Mouse (Mus musculus): ENCODE data around the gene Spn. TPM values are rescaled to one million over a fixed set of nuclear protein-coding genes. Genes with fewer than 3 reads are reported as not detected.
"Not testable (repeated sequence)": the region's sequence is repeated elsewhere in the genome, so short reads cannot be mapped to it uniquely, and the experiment has no call there.

The Spn gene
- polyA plus RNA-seq (2011; ENCODE audit: insufficient read depth, insufficient read length, low replicate concordance, missing spikeins), result 29.7 and 49.2 TPM in 2 replicates

- peak; percentile 52; the same call in 1 of the 2 replicates for TF ChIP-seq POLR2A (IDR thresholded peaks at IDR 0.05; ENCODE audit: borderline replicate concordance, control insufficient read depth, low read depth, low read length)
- TF ChIP-seq CTCF (IDR thresholded peaks at IDR 0.05; ENCODE audit: control insufficient read depth, insufficient read depth, low read length), result no peak
- peak within 1 kb of the TSS; percentile 75 for H3K27ac ChIP-seq (ENCODE audit: control insufficient read depth, insufficient read depth, low read depth, low read length, poor library complexity)
- peaks cover 15% of the 10 kb centered on the region; the same call in 1 of the 2 replicates for H3K4me1 ChIP-seq (ENCODE audit: control insufficient read depth, insufficient read depth, low read length)
- peak within 1 kb of the TSS; percentile 63 for H3K4me3 ChIP-seq (replicated peaks; ENCODE audit: control insufficient read depth, low read depth, low read length)
- WGBS, result 3% methylated on average over 9 of the region's 9 CpGs
These were observed at the start of gene Spn for GRCm38 (mm10) chr7:127137262-127138017. TSS of gene Spn (minus strand) at chr7:127137823.

GRCm38 (mm10) chr7:127187351-127187750 is 49.7 kb upstream of the Spn start:
- no peak overlapping the region for H3K4me3 ChIP-seq (replicated peaks; ENCODE audit: control insufficient read depth, low read depth, low read length)
- TF ChIP-seq CTCF (IDR thresholded peaks at IDR 0.05; ENCODE audit: control insufficient read depth, insufficient read depth, low read length), result no peak
- no peak for TF ChIP-seq POLR2A (IDR thresholded peaks at IDR 0.05; ENCODE audit: borderline replicate concordance, control insufficient read depth, low read depth, low read length)
- H3K27ac ChIP-seq (ENCODE audit: control insufficient read depth, insufficient read depth, low read depth, low read length, poor library complexity), result no peak overlapping the region
- H3K4me1 ChIP-seq (ENCODE audit: control insufficient read depth, insufficient read depth, low read length), result no peaks in the 10 kb centered on the region; the same call in 1 of the 2 replicates
- 79% methylated on average over 10 of the region's 10 CpGs for WGBS

GRCm38 (mm10) chr7:127185601-127186000 is 48.0 kb upstream of the Spn start:
- H3K4me3 ChIP-seq (replicated peaks; ENCODE audit: control insufficient read depth, low read depth, low read length), result no peak overlapping the region
- WGBS, result 61% methylated on average over 3 of the region's 3 CpGs
- H3K4me1 ChIP-seq (ENCODE audit: control insufficient read depth, insufficient read depth, low read length), result peaks cover 3% of the 10 kb centered on the region
- no peak overlapping the region for H3K27ac ChIP-seq (ENCODE audit: control insufficient read depth, insufficient read depth, low read depth, low read length, poor library complexity)
- TF ChIP-seq POLR2A (IDR thresholded peaks at IDR 0.05; ENCODE audit: borderline replicate concordance, control insufficient read depth, low read depth, low read length) (no peak), CTCF (IDR thresholded peaks at IDR 0.05; ENCODE audit: control insufficient read depth, insufficient read depth, low read length) (peak; percentile 31; the same call in 1 of the 2 replicates)

GRCm38 (mm10) chr7:127184720-127185119 is 47.1 kb upstream of the Spn start:
- 0% methylated on average over 1 of the region's 1 CpGs for WGBS
- no peak for TF ChIP-seq CTCF (IDR thresholded peaks at IDR 0.05; ENCODE audit: control insufficient read depth, insufficient read depth, low read length)
- TF ChIP-seq POLR2A (IDR thresholded peaks at IDR 0.05; ENCODE audit: borderline replicate concordance, control insufficient read depth, low read depth, low read length), result no peak
- H3K4me1 ChIP-seq (ENCODE audit: control insufficient read depth, insufficient read depth, low read length), result peaks cover 6% of the 10 kb centered on the region
- H3K27ac ChIP-seq (ENCODE audit: control insufficient read depth, insufficient read depth, low read depth, low read length, poor library complexity), result no peak overlapping the region
- no peak overlapping the region for H3K4me3 ChIP-seq (replicated peaks; ENCODE audit: control insufficient read depth, low read depth, low read length)

- Histone ChIP-seq H3K4me3 (replicated peaks; ENCODE audit: control insufficient read depth, low read depth, low read length) (no peak overlapping the region), H3K27ac (ENCODE audit: control insufficient read depth, insufficient read depth, low read depth, low read length, poor library complexity) (no peak overlapping the region), H3K4me1 (ENCODE audit: control insufficient read depth, insufficient read depth, low read length) (peaks cover 6% of the 10 kb centered on the region)
- WGBS, result 57% methylated on average over 6 of the region's 6 CpGs
- TF ChIP-seq POLR2A (IDR thresholded peaks at IDR 0.05; ENCODE audit: borderline replicate concordance, control insufficient read depth, low read depth, low read length) (no peak), CTCF (IDR thresholded peaks at IDR 0.05; ENCODE audit: control insufficient read depth, insufficient read depth, low read length) (peak; percentile 67)
These were observed 46.2 kb upstream of the Spn start for GRCm38 (mm10) chr7:127183828-127184227.

DNA sequence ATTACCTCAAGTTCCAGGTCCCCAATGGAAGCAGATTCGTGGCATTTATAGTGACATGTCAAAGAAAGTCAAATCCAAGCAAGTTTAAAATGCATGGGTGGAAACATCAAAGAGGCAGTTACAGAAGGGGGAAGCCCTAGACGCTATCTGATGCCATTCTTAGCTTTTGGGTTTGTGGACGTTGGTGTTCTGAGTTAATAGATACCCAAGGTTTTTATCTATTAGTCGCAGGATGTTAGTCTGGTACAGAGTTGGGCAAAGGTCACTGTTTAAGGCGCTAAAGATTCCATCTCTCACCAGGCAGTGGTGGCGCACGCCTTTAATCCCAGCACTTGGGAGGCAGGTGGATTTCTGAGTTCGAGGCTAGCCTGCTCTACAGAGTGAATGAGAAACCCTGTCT is 45.7 kb upstream of the Spn start:
- 50% methylated on average over 8 of the region's 8 CpGs for WGBS
- H3K4me3 ChIP-seq (replicated peaks; ENCODE audit: control insufficient read depth, low read depth, low read length), result no peak overlapping the region
- TF ChIP-seq CTCF (IDR thresholded peaks at IDR 0.05; ENCODE audit: control insufficient read depth, insufficient read depth, low read length) (no peak), POLR2A (IDR thresholded peaks at IDR 0.05; ENCODE audit: borderline replicate concordance, control insufficient read depth, low read depth, low read length) (no peak)
- H3K4me1 ChIP-seq (ENCODE audit: control insufficient read depth, insufficient read depth, low read length), result peaks cover 6% of the 10 kb centered on the region
- no peak overlapping the region for H3K27ac ChIP-seq (ENCODE audit: control insufficient read depth, insufficient read depth, low read depth, low read length, poor library complexity)

DNA sequence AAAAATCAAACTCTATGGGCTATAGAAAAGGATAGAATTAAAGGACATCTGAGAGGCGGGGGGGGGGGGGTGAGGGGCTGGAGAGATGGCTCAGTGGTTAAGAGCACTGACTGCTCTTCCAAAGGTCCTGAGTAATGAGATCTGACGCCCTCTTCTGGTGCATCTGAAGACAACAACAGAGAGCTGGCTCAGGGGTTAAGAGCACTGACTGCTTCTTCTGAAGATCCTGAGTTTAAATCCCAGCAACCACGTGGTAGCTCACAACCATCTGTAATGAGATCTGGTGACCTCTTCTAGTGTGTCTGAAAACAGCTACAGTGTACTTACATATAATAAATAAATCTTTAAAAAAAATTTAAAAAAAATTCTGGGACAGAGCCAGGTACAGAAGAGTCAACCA is 44.1 kb upstream of the Spn start:
- H3K4me1 ChIP-seq (ENCODE audit: control insufficient read depth, insufficient read depth, low read length); H3K27ac ChIP-seq (ENCODE audit: control insufficient read depth, insufficient read depth, low read depth, low read length, poor library complexity); H3K4me3 ChIP-seq (replicated peaks; ENCODE audit: control insufficient read depth, low read depth, low read length): not testable (repeated sequence)
- 32% methylated on average over 3 of the region's 3 CpGs for WGBS

GRCm38 (mm10) chr7:127180783-127181182 is 43.2 kb upstream of the Spn start:
- H3K4me1 ChIP-seq (ENCODE audit: control insufficient read depth, insufficient read depth, low read length), result peaks cover 6% of the 10 kb centered on the region
- TF ChIP-seq CTCF (IDR thresholded peaks at IDR 0.05; ENCODE audit: control insufficient read depth, insufficient read depth, low read length) (no peak), POLR2A (IDR thresholded peaks at IDR 0.05; ENCODE audit: borderline replicate concordance, control insufficient read depth, low read depth, low read length) (no peak)
- H3K27ac ChIP-seq (ENCODE audit: control insufficient read depth, insufficient read depth, low read depth, low read length, poor library complexity), result no peak overlapping the region
- WGBS, result 20% methylated on average over 2 of the region's 2 CpGs
- H3K4me3 ChIP-seq (replicated peaks; ENCODE audit: control insufficient read depth, low read depth, low read length), result no peak overlapping the region
